Comparison of ENCODE assay signal across 9 mouse cellular contexts in the genomic region with DNA sequence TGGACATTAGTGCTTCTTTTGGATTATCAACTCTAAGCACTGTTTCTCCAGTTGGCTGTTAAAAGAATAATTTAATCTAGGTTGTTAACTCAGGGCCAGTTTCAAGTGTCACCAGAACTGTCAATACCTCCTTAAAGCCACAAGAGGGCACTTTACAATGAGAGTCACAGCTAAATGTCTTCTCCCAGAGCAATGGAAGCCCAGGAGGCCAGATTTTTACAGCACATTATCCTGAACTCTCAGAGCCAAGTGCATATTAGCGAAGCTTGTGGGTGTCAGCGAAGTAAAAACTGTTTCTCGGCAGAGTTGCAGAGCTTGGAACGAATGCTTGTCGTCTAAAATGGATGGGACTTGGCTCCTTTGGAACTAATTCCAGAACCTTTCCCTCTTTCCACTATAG.
A peak's percentile ranks its signal among the peaks of the same experiment; 100 is the strongest.
DNase-seq lines count a peak whose midpoint lies in the region; ATAC-seq and TF ChIP-seq lines count a peak whose summit lies in the region.
"Had no signal": no experiment of that assay in that cellular context is flagged by ENCODE, and none has a peak within 500 bp of the region (broad histone marks: within the 10 kb centered on the region; RNA-seq: fewer than 3 reads in every experiment).

No protein-coding gene starts in this region.

- no peaks in the 10 kb centered on the region for H3K79me2 ChIP-seq in MEL (ENCODE audit: control insufficient read depth, insufficient read depth, low read length, poor library complexity)

- DNase-seq in heart, postnatal 0 days (ENCODE audit: low spot score) = peak; percentile 76
- DNase-seq in heart, postnatal 25 days (ENCODE audit: low spot score) = no peak
- peak; percentile 16 for DNase-seq in MEL (ENCODE audit: low read depth, low spot score)
- DNase-seq in cerebellum, postnatal 25 days = peak; percentile 35 to 43
- peak; percentile 50 for DNase-seq in hindlimb bud, embryonic 11.5 days (ENCODE audit: extremely low spot score, low read depth, low spot score)
- peak; percentile 81 for DNase-seq in midbrain, embryonic 14.5 days
- no peak for DNase-seq in spleen, postnatal 4 days (ENCODE audit: low spot score in 2 of 2)
- no peak for DNase-seq in urinary bladder, postnatal 10 days (ENCODE audit: low spot score)

- H3K4me2 ChIP-seq in heart, postnatal 0 days (ENCODE audit: low read depth, low read length) = no peak overlapping the region
- H3K4me2 ChIP-seq in midbrain, embryonic 14.5 days (ENCODE audit: low read length) = no peak overlapping the region
- H3K4me2 ChIP-seq: neural tube, embryonic 13.5 days had no signal

- peak; percentile 62 for ATAC-seq in heart, postnatal 0 days (ENCODE audit: insufficient read depth, low read depth)
- peak; percentile 42; the same call in 1 of the 2 replicates for ATAC-seq in midbrain, embryonic 14.5 days (ENCODE audit: low FRiP score, low TSS enrichment)

- TF ChIP-seq CTCF in heart, postnatal 0 days (IDR thresholded peaks at IDR 0.05; ENCODE audit: low read depth) = peak; percentile 67
- peak in 2 of 3 experiments; percentile 25 to 51; a peak in 3 of 6 replicates for TF ChIP-seq CTCF in MEL (IDR thresholded peaks at IDR 0.05 in 2 of 3, conservative IDR thresholded peaks at IDR 0.05 in 1 of 3; ENCODE audit: control insufficient read depth in 1 of 3, insufficient read depth in 1 of 3, low read depth in 2 of 3, low read length in 3 of 3, poor library complexity in 1 of 3, severe bottlenecking in 1 of 3)

- no peak overlapping the region for H3K9ac ChIP-seq in heart, postnatal 0 days (replicated peaks; ENCODE audit: low read depth, low read length)
- no peak overlapping the region for H3K9ac ChIP-seq in MEL (ENCODE audit: control insufficient read depth, low read depth, low read length, poor library complexity, severe bottlenecking)
- H3K9ac ChIP-seq in midbrain, embryonic 14.5 days (replicated peaks; ENCODE audit: low read length) = no peak overlapping the region
- H3K9ac ChIP-seq: neural tube, embryonic 13.5 days had no signal

- whole genome bisulfite sequencing in heart, postnatal 0 days = 29% methylated on average over 5 of the region's 5 CpGs
- 39% methylated on average over 5 of the region's 5 CpGs for WGBS in midbrain, embryonic 14.5 days

- H3K27me3 ChIP-seq in heart, postnatal 0 days (ENCODE audit: control insufficient read depth, insufficient read depth, low read length) = no peaks in the 10 kb centered on the region
- no peaks in the 10 kb centered on the region for H3K27me3 ChIP-seq in MEL (ENCODE audit: control insufficient read depth in 1 of 2, insufficient read depth in 2 of 2, low read length in 2 of 2)
- H3K27me3 ChIP-seq in midbrain, embryonic 14.5 days (ENCODE audit: control insufficient read depth, insufficient read depth, low read length) = no peaks in the 10 kb centered on the region
- H3K27me3 ChIP-seq: neural tube, embryonic 13.5 days had no signal

- no peak for TF ChIP-seq POLR2A in MEL (IDR thresholded peaks at IDR 0.05; ENCODE audit: control insufficient read depth in 1 of 2, insufficient read depth in 1 of 2, low read depth in 1 of 2, low read length in 2 of 2, poor library complexity in 1 of 2)

- H3K4me3 ChIP-seq in heart, postnatal 0 days (ENCODE audit: low read depth, low read length) = no peak overlapping the region
- no peak overlapping the region for H3K4me3 ChIP-seq in MEL (ENCODE audit: control insufficient read depth in 1 of 2, insufficient read depth in 1 of 2, low read depth in 2 of 2, low read length in 2 of 2)
- H3K4me3 ChIP-seq in midbrain, embryonic 14.5 days (replicated peaks; ENCODE audit: low read depth, low read length) = no peak overlapping the region
- H3K4me3 ChIP-seq: neural tube, embryonic 13.5 days had no signal

- 0 out of 2 replicates have a peak overlapping the region, but pooled peaks have one; percentile 43 for H3K27ac ChIP-seq in heart, postnatal 0 days (ENCODE audit: low read depth)
- no peak overlapping the region for H3K27ac ChIP-seq in MEL (ENCODE audit: control insufficient read depth, low read depth, low read length)
- H3K27ac ChIP-seq in midbrain, embryonic 14.5 days (replicated peaks; ENCODE audit: low read depth, low read length) = no peak overlapping the region
- H3K27ac ChIP-seq: neural tube, embryonic 13.5 days had no signal

- peaks cover 5% of the 10 kb centered on the region; the same call in 1 of the 2 replicates for H3K4me1 ChIP-seq in heart, postnatal 0 days (ENCODE audit: control insufficient read depth, insufficient read depth)
- H3K4me1 ChIP-seq in MEL (ENCODE audit: control insufficient read depth in 1 of 2, insufficient read depth in 2 of 2, low read length in 2 of 2) = no peaks in the 10 kb centered on the region
- 0 out of 2 replicates have a peak, but pooled peaks cover 7% of the 10 kb centered on the region for H3K4me1 ChIP-seq in midbrain, embryonic 14.5 days (ENCODE audit: control insufficient read depth, insufficient read depth, low read length)

- peak; percentile 25 for TF ChIP-seq RAD21 in MEL (IDR thresholded peaks at IDR 0.05; ENCODE audit: low read depth, low read length)

- no peaks in the 10 kb centered on the region for H3K9me3 ChIP-seq in heart, postnatal 0 days (replicated peaks; ENCODE audit: control insufficient read depth, low read length)
- H3K9me3 ChIP-seq in MEL (replicated peaks; ENCODE audit: insufficient read depth, low read length) = no peaks in the 10 kb centered on the region
- H3K9me3 ChIP-seq in midbrain, embryonic 14.5 days (ENCODE audit: control insufficient read depth, low read length) = no peaks in the 10 kb centered on the region
- H3K9me3 ChIP-seq: neural tube, embryonic 13.5 days had no signal

- no peak for TF ChIP-seq EP300 in heart, postnatal 0 days (IDR thresholded peaks at IDR 0.05; ENCODE audit: low read depth)
- TF ChIP-seq EP300 in MEL (IDR thresholded peaks at IDR 0.05; ENCODE audit: low read depth in 1 of 2, low read length in 2 of 2) = no peak

- no peaks in the 10 kb centered on the region for H3K36me3 ChIP-seq in heart, postnatal 0 days (replicated peaks; ENCODE audit: control insufficient read depth, insufficient read depth, low read length)
- H3K36me3 ChIP-seq in MEL (ENCODE audit: control insufficient read depth in 1 of 2, insufficient read depth in 2 of 2, low read length in 2 of 2) = no peaks in the 10 kb centered on the region
- H3K36me3 ChIP-seq in midbrain, embryonic 14.5 days (ENCODE audit: control insufficient read depth, insufficient read depth, low read length) = no peaks in the 10 kb centered on the region
- H3K36me3 ChIP-seq: neural tube, embryonic 13.5 days had no signal

- intact Hi-C loops in heart, postnatal 25 days (cut with DNase I) = loop anchor here (2.0 to 5.0 kb wide), 2 partner anchors 113 to 272 kb away; no protein-coding TSS in a partner anchor

TF ChIP-seq in MEL, 35 proteins besides CTCF, POLR2A, EP300 and RAD21:
- no peak for TF ChIP-seq NELFE (IDR thresholded peaks at IDR 0.05; ENCODE audit: low read depth, low read length)
- TF ChIP-seq SMC3 (IDR thresholded peaks at IDR 0.05; ENCODE audit: low read depth, low read length) = peak; percentile 59
TF ChIP-seq in MEL: peak in this region for 1.

Comparison
In these comparisons a context has a peak if more than half of its experiments do, and no peak if none do; other contexts are left out.
1. DNase-seq: peak in heart, postnatal 0 days (single experiment), MEL (single experiment), cerebellum, postnatal 25 days (2 of 2), hindlimb bud, embryonic 11.5 days (single experiment) and midbrain, embryonic 14.5 days (single experiment); none in heart, postnatal 25 days (single experiment), spleen, postnatal 4 days (0 of 2) and urinary bladder, postnatal 10 days (single experiment).